Mouse (Mus musculus): ENCODE results near the gene Syt2. TPM values are rescaled to one million over a fixed set of nuclear protein-coding genes. Genes with fewer than 3 reads are reported as not detected.

Gene Syt2
- polyA plus RNA-seq, 1 experiment from 2014 or later = 0.12 TPM

- Histone ChIP-seq H3K4me2 (no peak overlapping the region), H3K27ac (ENCODE audit: low read depth, low read length) (no peak overlapping the region), H3K4me3 (ENCODE audit: low read depth, low read length) (no peak overlapping the region), H3K9ac (ENCODE audit: low read depth, low read length) (no peak overlapping the region), H3K4me1 (replicated peaks; ENCODE audit: control insufficient read depth, insufficient read depth, low read length) (no peaks in the 10 kb centered on the region), H3K27me3 (replicated peaks; ENCODE audit: control insufficient read depth, insufficient read depth, low read length) (peaks cover 6% of the 10 kb centered on the region; the same call in 1 of the 2 replicates), H3K9me3 (ENCODE audit: control insufficient read depth, low read length) (no peaks in the 10 kb centered on the region), H3K36me3 (ENCODE audit: control insufficient read depth, insufficient read depth, low read length) (no peaks in the 10 kb centered on the region)
- DNase-seq (ENCODE audit: low spot score) (no peak), ATAC-seq (replicated peaks; ENCODE audit: low FRiP score) (no peak)
- 50% methylated on average over 9 of the region's 9 CpGs for WGBS
These were observed 36.0 kb downstream of the Syt2 start for GRCm38 (mm10) chr1:134682460-134682859.

DNA sequence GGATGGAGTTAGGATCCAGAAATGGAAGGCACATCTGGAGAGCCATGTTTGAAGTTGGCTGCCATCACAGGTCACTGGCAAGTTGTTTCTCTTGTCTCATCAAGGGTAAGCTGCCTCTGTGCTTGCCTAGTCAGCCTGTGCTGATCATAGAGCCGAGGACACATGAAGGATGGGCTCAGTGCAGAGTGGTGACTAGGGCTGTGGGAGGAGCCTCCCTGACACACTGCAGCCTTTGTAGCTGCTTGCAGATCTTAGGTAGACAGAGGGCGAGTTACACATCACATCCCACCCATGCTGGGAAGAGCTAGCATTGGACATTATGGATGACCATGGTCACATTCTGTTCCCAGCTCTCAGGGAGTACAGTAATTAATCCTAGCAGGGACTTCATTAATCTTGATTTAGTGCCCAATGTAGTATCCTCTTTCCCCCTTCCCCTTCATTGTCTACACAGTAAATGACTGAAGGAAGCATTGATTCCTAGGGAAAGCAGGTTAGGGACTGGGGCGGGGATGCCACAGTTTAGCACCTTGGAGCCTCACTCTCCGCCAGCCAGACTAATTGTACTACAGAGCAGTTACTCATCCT lies 40.5 kb downstream of the Syt2 start:
- H3K27me3 ChIP-seq (replicated peaks; ENCODE audit: control insufficient read depth, insufficient read depth, low read length) = peaks cover 6% of the 10 kb centered on the region; the same call in 1 of the 2 replicates
- WGBS = 52% methylated on average over 4 of the region's 4 CpGs

GRCm38 (mm10) chr1:134696302-134696701 lies 49.8 kb downstream of the Syt2 start:
- no peaks in the 10 kb centered on the region for H3K9me3 ChIP-seq (ENCODE audit: control insufficient read depth, low read length)
- DNase-seq (ENCODE audit: low spot score) (no peak), ATAC-seq (replicated peaks; ENCODE audit: low FRiP score) (no peak)
- no peak overlapping the region for H3K27ac ChIP-seq (ENCODE audit: low read depth, low read length)
- H3K4me3 ChIP-seq (ENCODE audit: low read depth, low read length) = no peak overlapping the region
- H3K9ac ChIP-seq (ENCODE audit: low read depth, low read length) = no peak overlapping the region
- H3K27me3 ChIP-seq (replicated peaks; ENCODE audit: control insufficient read depth, insufficient read depth, low read length) = no peaks in the 10 kb centered on the region
- H3K4me1 ChIP-seq (replicated peaks; ENCODE audit: control insufficient read depth, insufficient read depth, low read length) = no peaks in the 10 kb centered on the region
- H3K36me3 ChIP-seq (ENCODE audit: control insufficient read depth, insufficient read depth, low read length) = no peaks in the 10 kb centered on the region
- 60% methylated on average over 2 of the region's 2 CpGs for WGBS
- no peak overlapping the region for H3K4me2 ChIP-seq

More for the DNA sequence above, 40.5 kb downstream of the Syt2 start:
- ATAC-seq (replicated peaks; ENCODE audit: low FRiP score) = no peak
- H3K4me1 ChIP-seq (replicated peaks; ENCODE audit: control insufficient read depth, insufficient read depth, low read length) = no peaks in the 10 kb centered on the region
- no peak overlapping the region for H3K4me3 ChIP-seq (ENCODE audit: low read depth, low read length)
- no peak for DNase-seq (ENCODE audit: low spot score)
- H3K4me2 ChIP-seq = no peak overlapping the region
- no peaks in the 10 kb centered on the region for H3K9me3 ChIP-seq (ENCODE audit: control insufficient read depth, low read length)
- H3K36me3 ChIP-seq (ENCODE audit: control insufficient read depth, insufficient read depth, low read length) = no peaks in the 10 kb centered on the region
- H3K27ac ChIP-seq (ENCODE audit: low read depth, low read length) = no peak overlapping the region
- no peak overlapping the region for H3K9ac ChIP-seq (ENCODE audit: low read depth, low read length)

DNA sequence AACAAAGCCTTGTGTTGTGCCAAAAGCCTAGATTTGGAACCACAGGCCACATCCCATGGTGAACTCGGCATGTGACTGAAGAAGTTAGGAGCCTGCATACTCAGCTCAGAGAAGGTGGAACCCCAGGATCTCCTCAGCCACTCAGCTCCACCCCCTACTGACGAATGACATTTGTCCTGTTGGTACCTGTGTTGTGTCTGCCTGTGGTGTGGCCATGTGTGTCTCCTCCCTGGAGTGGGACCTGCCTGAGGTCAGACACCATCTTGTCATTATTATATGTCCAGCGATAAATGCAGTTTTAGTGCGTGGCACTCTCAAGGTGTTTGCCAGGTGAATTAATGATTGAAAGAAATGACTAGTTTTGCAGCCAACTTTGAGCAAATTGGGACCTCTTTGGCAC lies 50.6 kb downstream of the Syt2 start:
- no peak for DNase-seq (ENCODE audit: low spot score)
- no peak overlapping the region for H3K4me2 ChIP-seq
- 75% methylated on average over 4 of the region's 4 CpGs for WGBS
- no peak overlapping the region for H3K27ac ChIP-seq (ENCODE audit: low read depth, low read length)
- H3K9me3 ChIP-seq (ENCODE audit: control insufficient read depth, low read length) = no peaks in the 10 kb centered on the region
- no peak for ATAC-seq (replicated peaks; ENCODE audit: low FRiP score)
- H3K36me3 ChIP-seq (ENCODE audit: control insufficient read depth, insufficient read depth, low read length) = no peaks in the 10 kb centered on the region
- H3K27me3 ChIP-seq (replicated peaks; ENCODE audit: control insufficient read depth, insufficient read depth, low read length) = no peaks in the 10 kb centered on the region
- no peak overlapping the region for H3K9ac ChIP-seq (ENCODE audit: low read depth, low read length)
- H3K4me1 ChIP-seq (replicated peaks; ENCODE audit: control insufficient read depth, insufficient read depth, low read length) = no peaks in the 10 kb centered on the region
- H3K4me3 ChIP-seq (ENCODE audit: low read depth, low read length) = no peak overlapping the region

- WGBS = 84% methylated on average over 17 of the region's 17 CpGs
- no peak overlapping the region for H3K4me3 ChIP-seq (ENCODE audit: low read depth, low read length)
- H3K27ac ChIP-seq (ENCODE audit: low read depth, low read length) = no peak overlapping the region
- H3K4me1 ChIP-seq (replicated peaks; ENCODE audit: control insufficient read depth, insufficient read depth, low read length) = 0 out of 2 replicates have a peak, but pooled peaks cover 1% of the 10 kb centered on the region
- DNase-seq (ENCODE audit: low spot score) = no peak
- H3K9ac ChIP-seq (ENCODE audit: low read depth, low read length) = no peak overlapping the region
- no peaks in the 10 kb centered on the region for H3K36me3 ChIP-seq (ENCODE audit: control insufficient read depth, insufficient read depth, low read length)
- H3K9me3 ChIP-seq (ENCODE audit: control insufficient read depth, low read length) = no peaks in the 10 kb centered on the region
- H3K27me3 ChIP-seq (replicated peaks; ENCODE audit: control insufficient read depth, insufficient read depth, low read length) = no peaks in the 10 kb centered on the region
- no peak overlapping the region for H3K4me2 ChIP-seq
- no peak for ATAC-seq (replicated peaks; ENCODE audit: low FRiP score)
These were observed 51.2 kb downstream of the Syt2 start for GRCm38 (mm10) chr1:134697522-134698250.

- Histone ChIP-seq H3K9me3 (ENCODE audit: control insufficient read depth, low read length) (no peaks in the 10 kb centered on the region), H3K4me1 (replicated peaks; ENCODE audit: control insufficient read depth, insufficient read depth, low read length) (0 out of 2 replicates have a peak, but pooled peaks cover 5% of the 10 kb centered on the region), H3K4me3 (ENCODE audit: low read depth, low read length) (no peak overlapping the region), H3K4me2 (no peak overlapping the region), H3K36me3 (ENCODE audit: control insufficient read depth, insufficient read depth, low read length) (no peaks in the 10 kb centered on the region), H3K27me3 (replicated peaks; ENCODE audit: control insufficient read depth, insufficient read depth, low read length) (no peaks in the 10 kb centered on the region), H3K27ac (ENCODE audit: low read depth, low read length) (no peak overlapping the region), H3K9ac (ENCODE audit: low read depth, low read length) (no peak overlapping the region)
- DNase-seq (ENCODE audit: low spot score) (no peak), ATAC-seq (replicated peaks; ENCODE audit: low FRiP score) (no peak)
- WGBS = 70% methylated on average over 5 of the region's 5 CpGs
These were observed 52.0 kb downstream of the Syt2 start for GRCm38 (mm10) chr1:134698486-134698885.

DNA sequence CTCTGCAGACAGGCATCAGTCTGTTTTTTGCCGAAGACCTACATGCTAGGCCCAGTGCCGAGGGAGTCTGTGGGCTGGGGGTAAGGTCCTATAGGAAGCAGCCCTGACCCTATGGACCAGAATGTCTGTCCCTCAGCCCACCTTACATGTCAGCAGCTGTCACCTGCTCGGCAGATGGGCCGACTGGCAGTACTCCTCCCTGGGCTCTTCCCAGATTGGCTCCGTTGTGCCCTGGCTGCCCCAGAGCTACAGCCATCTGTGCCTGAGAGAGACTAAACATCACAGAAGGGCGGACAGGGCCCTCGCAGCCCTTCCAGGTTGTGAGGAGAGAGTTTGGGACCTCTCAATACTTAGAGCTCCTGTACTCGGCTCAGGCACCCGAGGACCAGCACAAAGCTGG lies 52.9 kb downstream of the Syt2 start:
- DNase-seq (ENCODE audit: low spot score) (no peak), ATAC-seq (replicated peaks; ENCODE audit: low FRiP score) (no peak)
- H3K4me2 ChIP-seq = no peak overlapping the region
- no peaks in the 10 kb centered on the region for H3K9me3 ChIP-seq (ENCODE audit: control insufficient read depth, low read length)
- H3K27me3 ChIP-seq (replicated peaks; ENCODE audit: control insufficient read depth, insufficient read depth, low read length) = no peaks in the 10 kb centered on the region
- 0 out of 2 replicates have a peak, but pooled peaks cover 5% of the 10 kb centered on the region for H3K4me1 ChIP-seq (replicated peaks; ENCODE audit: control insufficient read depth, insufficient read depth, low read length)
- no peak overlapping the region for H3K27ac ChIP-seq (ENCODE audit: low read depth, low read length)
- H3K4me3 ChIP-seq (ENCODE audit: low read depth, low read length) = no peak overlapping the region
- WGBS = 69% methylated on average over 9 of the region's 9 CpGs
- H3K9ac ChIP-seq (ENCODE audit: low read depth, low read length) = no peak overlapping the region
- no peaks in the 10 kb centered on the region for H3K36me3 ChIP-seq (ENCODE audit: control insufficient read depth, insufficient read depth, low read length)

DNA sequence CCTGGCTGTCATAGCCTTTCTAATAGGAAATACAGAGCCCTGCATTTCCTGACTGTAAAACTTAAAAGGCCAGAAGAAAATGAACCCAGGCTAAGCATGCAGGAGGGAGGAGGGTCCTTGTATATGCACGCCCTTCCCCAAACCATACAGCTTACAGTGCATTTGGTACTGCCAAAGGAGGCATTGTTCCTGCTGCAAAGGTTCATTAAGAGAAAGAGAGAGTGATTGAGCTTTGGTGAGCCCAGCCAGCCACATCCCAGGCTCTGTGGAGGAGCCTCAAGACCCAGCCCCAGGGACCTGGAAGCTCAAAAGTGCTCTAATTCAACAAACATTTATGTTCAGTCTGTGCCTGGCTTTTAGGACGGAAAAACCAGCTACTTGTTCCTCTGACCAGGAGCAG lies 53.7 kb downstream of the Syt2 start:
- Histone ChIP-seq H3K4me2 (no peak overlapping the region), H3K9me3 (ENCODE audit: control insufficient read depth, low read length) (no peaks in the 10 kb centered on the region), H3K4me1 (replicated peaks; ENCODE audit: control insufficient read depth, insufficient read depth, low read length) (0 out of 2 replicates have a peak, but pooled peaks cover 5% of the 10 kb centered on the region), H3K27me3 (replicated peaks; ENCODE audit: control insufficient read depth, insufficient read depth, low read length) (no peaks in the 10 kb centered on the region), H3K9ac (ENCODE audit: low read depth, low read length) (no peak overlapping the region), H3K36me3 (ENCODE audit: control insufficient read depth, insufficient read depth, low read length) (no peaks in the 10 kb centered on the region), H3K27ac (ENCODE audit: low read depth, low read length) (no peak overlapping the region), H3K4me3 (ENCODE audit: low read depth, low read length) (no peak overlapping the region)
- DNase-seq (ENCODE audit: low spot score) (no peak), ATAC-seq (replicated peaks; ENCODE audit: low FRiP score) (no peak)
- 67% methylated on average over 2 of the region's 2 CpGs for WGBS

DNA sequence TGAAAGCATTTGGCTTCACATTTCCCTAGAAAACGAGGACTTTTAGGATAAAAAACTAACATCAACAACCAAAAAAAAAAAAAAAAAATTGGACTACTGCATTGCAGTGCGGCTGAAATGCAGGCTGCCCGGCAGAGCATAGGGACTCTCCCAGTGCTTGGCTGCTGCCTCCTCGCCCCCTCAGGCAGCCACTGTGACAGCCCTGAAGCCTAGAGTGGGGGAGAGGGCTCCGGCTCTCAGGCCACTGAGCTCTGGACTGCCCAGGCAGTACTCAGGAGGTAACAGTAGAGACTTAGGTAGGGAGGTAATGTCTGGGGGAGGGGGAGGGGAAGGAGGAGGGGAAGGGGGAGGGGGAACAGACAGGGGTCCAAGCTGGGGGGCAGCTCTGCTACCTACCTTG lies 54.2 kb downstream of the Syt2 start:
- no peak for ATAC-seq (replicated peaks; ENCODE audit: low FRiP score)
- Histone ChIP-seq H3K27me3 (replicated peaks; ENCODE audit: control insufficient read depth, insufficient read depth, low read length) (peaks cover under 1% of the 10 kb centered on the region), H3K9ac (ENCODE audit: low read depth, low read length) (no peak overlapping the region), H3K27ac (ENCODE audit: low read depth, low read length) (no peak overlapping the region), H3K36me3 (ENCODE audit: control insufficient read depth, insufficient read depth, low read length) (no peaks in the 10 kb centered on the region), H3K9me3 (ENCODE audit: control insufficient read depth, low read length) (no peaks in the 10 kb centered on the region), H3K4me3 (ENCODE audit: low read depth, low read length) (no peak overlapping the region), H3K4me1 (replicated peaks; ENCODE audit: control insufficient read depth, insufficient read depth, low read length) (0 out of 2 replicates have a peak, but pooled peaks cover 5% of the 10 kb centered on the region), H3K4me2 (no peak overlapping the region)
- WGBS = 41% methylated on average over 5 of the region's 5 CpGs
- no peak for DNase-seq (ENCODE audit: low spot score)

Data from liver, embryonic 11.5 days (tissue).